ENCODE assay signal across 23 mouse cellular contexts in the genomic region with DNA sequence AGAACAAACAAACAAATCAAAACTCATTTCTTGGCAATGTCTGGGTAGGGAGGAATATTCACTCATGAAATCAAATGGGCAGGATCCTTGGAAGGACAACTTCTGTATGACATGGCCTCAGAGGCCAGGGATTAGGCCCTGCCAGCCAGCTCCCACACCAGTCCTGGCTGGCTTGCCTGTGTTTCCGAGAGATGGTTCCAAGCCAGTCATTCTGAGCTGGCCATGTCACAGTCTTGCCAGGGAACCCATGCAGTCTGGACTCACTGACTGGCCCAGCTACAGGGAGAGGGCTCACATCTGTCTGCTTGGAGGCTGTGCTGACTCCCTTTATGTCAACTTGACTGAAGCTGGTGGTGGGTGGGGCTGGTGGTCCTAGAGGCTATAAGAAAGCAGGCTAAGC. TPM values are rescaled to one million over a fixed set of nuclear protein-coding genes. Genes with fewer than 3 reads are reported as not detected.
DNase-seq lines count a peak whose midpoint lies in the region; ATAC-seq and TF ChIP-seq lines count a peak whose summit lies in the region.
"Had no signal": no experiment of that assay in that cellular context is flagged by ENCODE, and none has a peak within 500 bp of the region (broad histone marks: within the 10 kb centered on the region; RNA-seq: fewer than 3 reads in every experiment).

No protein-coding gene starts in this region.

- H3K4me3 ChIP-seq in liver, adult 2 months (ENCODE audit: insufficient read depth, low read depth, low read length), result no peak overlapping the region
- H3K4me3 ChIP-seq in liver, postnatal 0 days (ENCODE audit: low read depth, low read length), result no peak overlapping the region
- no peak overlapping the region for H3K4me3 ChIP-seq in forebrain, embryonic 15.5 days
- H3K4me3 ChIP-seq: embryonic facial prominence, embryonic 12.5 days; erythroblast, embryonic 14.5 days; forebrain, embryonic 13.5 days; hindbrain, embryonic 13.5 days; liver, embryonic 12.5 days; midbrain, embryonic 12.5 days; neural tube, embryonic 12.5 days had no signal

- ATAC-seq in liver, postnatal 0 days, result no peak
- ATAC-seq in forebrain, embryonic 15.5 days (replicated peaks), result no peak
- ATAC-seq: forebrain, embryonic 13.5 days; liver, embryonic 12.5 days had no signal

- H3K79me2 ChIP-seq in liver, adult 2 months (ENCODE audit: control insufficient read depth, insufficient read depth, low read length), result peaks cover 13% of the 10 kb centered on the region; the same call in 1 of the 2 replicates

- no peak for TF ChIP-seq CTCF in liver, adult 2 months (IDR thresholded peaks at IDR 0.05; ENCODE audit: low read depth, low read length)
- TF ChIP-seq CTCF in liver, postnatal 0 days (IDR thresholded peaks at IDR 0.05; ENCODE audit: low read depth), result no peak

- H3K27ac ChIP-seq in liver, adult 2 months (replicated peaks; ENCODE audit: insufficient read depth, low read depth, low read length), result no peak overlapping the region
- no peak overlapping the region for H3K27ac ChIP-seq in liver, postnatal 0 days (ENCODE audit: low read depth)
- H3K27ac ChIP-seq in forebrain, embryonic 15.5 days (replicated peaks), result no peak overlapping the region
- H3K27ac ChIP-seq: embryonic facial prominence, embryonic 12.5 days; forebrain, embryonic 13.5 days; hindbrain, embryonic 13.5 days; liver, embryonic 12.5 days; midbrain, embryonic 12.5 days; neural tube, embryonic 12.5 days had no signal

- intact Hi-C loops in gastrocnemius, postnatal 14 days (cut with DNase I; ENCODE audit: low total_unique reads), result no loop called here
- intact Hi-C loops in heart, postnatal 36 days (cut with DNase I), result no loop called here

- peak; percentile 18 to 45 for DNase-seq in cerebellum, postnatal 10 days
- no peak for DNase-seq in cerebellum, postnatal 14 days
- peak; percentile 65 for DNase-seq in liver, adult 2 months (ENCODE audit: extremely low read depth, low read depth, low spot score)
- no peak for DNase-seq in liver, postnatal 0 days
- DNase-seq in gastrocnemius, postnatal 14 days, result peak; percentile 56
- peak; percentile 31 to 41 for DNase-seq in heart, postnatal 36 days
- no peak for DNase-seq in embryo, embryonic 11 days
- DNase-seq: cerebellum, adult 8-10 months; kidney, adult 9 months; kidney, postnatal 4 days; layer of hippocampus, adult 9-11 months; lung, embryonic 14.5 days; right cerebral cortex, adult 18-20 months; thymus, postnatal 14 days had no signal

- H3K27me3 ChIP-seq in liver, adult 2 months (ENCODE audit: control insufficient read depth, insufficient read depth, low read length), result no peaks in the 10 kb centered on the region
- no peaks in the 10 kb centered on the region for H3K27me3 ChIP-seq in liver, postnatal 0 days (ENCODE audit: insufficient read depth, low read length)
- H3K27me3 ChIP-seq in forebrain, embryonic 15.5 days, result no peaks in the 10 kb centered on the region
- H3K27me3 ChIP-seq: embryonic facial prominence, embryonic 12.5 days; forebrain, embryonic 13.5 days had no signal

- TF ChIP-seq POLR2A in liver, adult 2 months (IDR thresholded peaks at IDR 0.05; ENCODE audit: extremely low read depth, insufficient read depth, low read length), result no peak

- H3K36me3 ChIP-seq in liver, adult 2 months (ENCODE audit: control insufficient read depth, insufficient read depth, low read length), result no peaks in the 10 kb centered on the region
- no peaks in the 10 kb centered on the region for H3K36me3 ChIP-seq in liver, postnatal 0 days (replicated peaks; ENCODE audit: insufficient read depth, low read length)
- no peaks in the 10 kb centered on the region for H3K36me3 ChIP-seq in forebrain, embryonic 15.5 days
- H3K36me3 ChIP-seq: embryonic facial prominence, embryonic 12.5 days; hindbrain, embryonic 13.5 days; liver, embryonic 12.5 days; midbrain, embryonic 12.5 days; neural tube, embryonic 12.5 days had no signal

- H3K4me2 ChIP-seq in liver, postnatal 0 days (ENCODE audit: low read depth, low read length), result no peak overlapping the region
- no peak overlapping the region for H3K4me2 ChIP-seq in forebrain, embryonic 15.5 days (replicated peaks)
- H3K4me2 ChIP-seq: embryonic facial prominence, embryonic 12.5 days; forebrain, embryonic 13.5 days; hindbrain, embryonic 13.5 days; liver, embryonic 12.5 days; lung, embryonic 14.5 days had no signal

- 25% methylated on average over 1 of the region's 1 CpGs for WGBS in liver, adult 2 months
- WGBS in liver, postnatal 0 days (ENCODE audit: insufficient replicate concordance), result 89% methylated on average over 1 of the region's 1 CpGs
- 90% methylated on average over 1 of the region's 1 CpGs for WGBS in forebrain, embryonic 15.5 days

- H3K9ac ChIP-seq in liver, adult 2 months (ENCODE audit: low read depth, low read length), result no peak overlapping the region
- no peak overlapping the region for H3K9ac ChIP-seq in liver, postnatal 0 days (replicated peaks)
- no peak overlapping the region for H3K9ac ChIP-seq in forebrain, embryonic 15.5 days (replicated peaks)
- H3K9ac ChIP-seq: embryonic facial prominence, embryonic 12.5 days; forebrain, embryonic 13.5 days; hindbrain, embryonic 13.5 days; liver, embryonic 12.5 days; lung, embryonic 14.5 days; midbrain, embryonic 12.5 days; neural tube, embryonic 12.5 days had no signal

- peaks cover 9% of the 10 kb centered on the region for H3K4me1 ChIP-seq in liver, adult 2 months (ENCODE audit: control insufficient read depth, insufficient read depth, low read length)
- H3K4me1 ChIP-seq in liver, postnatal 0 days (ENCODE audit: insufficient read depth), result peaks cover 9% of the 10 kb centered on the region
- peaks cover 15% of the 10 kb centered on the region for H3K4me1 ChIP-seq in forebrain, embryonic 15.5 days

- no peaks in the 10 kb centered on the region for H3K9me3 ChIP-seq in liver, postnatal 0 days (ENCODE audit: low read length)
- H3K9me3 ChIP-seq in forebrain, embryonic 15.5 days, result no peaks in the 10 kb centered on the region
- H3K9me3 ChIP-seq: embryonic facial prominence, embryonic 12.5 days; forebrain, embryonic 13.5 days; hindbrain, embryonic 13.5 days; liver, embryonic 12.5 days; midbrain, embryonic 12.5 days; neural tube, embryonic 12.5 days had no signal

- TF ChIP-seq EP300 in liver, postnatal 0 days (IDR thresholded peaks at IDR 0.05; ENCODE audit: low read depth), result no peak

RNA-seq across cellular contexts. Expression of gene Cmtm7, which starts 20.5 kb away (rescaled TPM):
- 5.3 and 6.2 TPM in 2 replicates for total RNA-seq in liver, adult 2 months (2014; rRNA removed)
- polyA plus RNA-seq in liver, adult 2 months (2012; rRNA removed), result 10.5 and 17.3 TPM in 2 replicates
- polyA plus RNA-seq in liver, postnatal 0 days (2015; fragmentation: Nextera tagmentation; extraction: Ambion mirVana), result 57.7 and 58.2 TPM in 2 replicates
- 10 to 100 TPM in 1 of 2 experiments, 1 to 10 TPM in 1; 7.3 to 10.6 TPM for total RNA-seq in gastrocnemius, postnatal 14 days (2021)
- 10 to 100 TPM; 12.0 to 15.0 TPM for total RNA-seq in heart, postnatal 36 days (2021)
- polyA plus RNA-seq in forebrain, embryonic 15.5 days (2015; fragmentation: Nextera tagmentation; extraction: Ambion mirVana), result 15.2 and 18.1 TPM in 2 replicates

RNA-seq across cellular contexts. Expression of gene Cmtm8, which starts 41.8 kb away (rescaled TPM):
- 77.3 and 102 TPM in 2 replicates for total RNA-seq in liver, adult 2 months (2014; rRNA removed)
- 180 and 217 TPM in 2 replicates for polyA plus RNA-seq in liver, adult 2 months (2012; rRNA removed)
- 109 and 110 TPM in 2 replicates for polyA plus RNA-seq in liver, postnatal 0 days (2015; fragmentation: Nextera tagmentation; extraction: Ambion mirVana)
- 1 to 10 TPM; 2.8 to 3.7 TPM for total RNA-seq in gastrocnemius, postnatal 14 days (2021)
- 10 to 100 TPM; 10.7 to 11.0 TPM for total RNA-seq in heart, postnatal 36 days (2021)
- 7.9 and 8.4 TPM in 2 replicates for polyA plus RNA-seq in forebrain, embryonic 15.5 days (2015; fragmentation: Nextera tagmentation; extraction: Ambion mirVana)
- polyA plus RNA-seq: C2C12 had no signal

Comparison
In these comparisons a context has a peak if more than half of its experiments do, and no peak if none do; other contexts are left out.
1. DNase-seq: peak in cerebellum, postnatal 10 days (2 of 2), liver, adult 2 months (single experiment), gastrocnemius, postnatal 14 days (single experiment) and heart, postnatal 36 days (2 of 2); none in cerebellum, postnatal 14 days (0 of 2), liver, postnatal 0 days (single experiment) and embryo, embryonic 11 days (single experiment).